Mouse (Mus musculus): ENCODE data around the gene Ctdnep1.
"Not testable (repeated sequence)": the region's sequence is repeated elsewhere in the genome, so short reads cannot be mapped to it uniquely, and the experiment has no call there.

The Ctdnep1 gene

DNA sequence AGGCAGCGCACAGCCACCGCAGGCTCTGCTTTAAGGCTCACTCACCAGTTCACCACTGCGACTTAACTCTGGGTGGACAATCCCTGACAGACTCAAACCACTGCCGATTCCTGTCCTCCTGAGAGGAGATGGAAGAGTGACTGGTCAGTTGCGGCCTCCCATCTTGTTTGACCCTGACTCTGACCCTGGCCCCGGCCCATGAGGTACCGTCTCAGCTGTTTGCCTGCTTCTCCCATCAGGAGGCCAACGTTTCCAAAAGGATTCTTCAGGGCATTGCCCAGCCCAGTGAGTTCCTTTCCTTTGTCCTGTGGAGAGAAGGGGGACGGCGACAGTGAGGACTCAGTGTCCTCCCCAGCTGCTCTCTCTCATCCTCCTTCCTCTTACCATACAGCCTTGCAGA, 30.0 kb downstream of the Ctdnep1 start:
- no peak for DNase-seq (ENCODE audit: low read depth, low spot score)

DNA sequence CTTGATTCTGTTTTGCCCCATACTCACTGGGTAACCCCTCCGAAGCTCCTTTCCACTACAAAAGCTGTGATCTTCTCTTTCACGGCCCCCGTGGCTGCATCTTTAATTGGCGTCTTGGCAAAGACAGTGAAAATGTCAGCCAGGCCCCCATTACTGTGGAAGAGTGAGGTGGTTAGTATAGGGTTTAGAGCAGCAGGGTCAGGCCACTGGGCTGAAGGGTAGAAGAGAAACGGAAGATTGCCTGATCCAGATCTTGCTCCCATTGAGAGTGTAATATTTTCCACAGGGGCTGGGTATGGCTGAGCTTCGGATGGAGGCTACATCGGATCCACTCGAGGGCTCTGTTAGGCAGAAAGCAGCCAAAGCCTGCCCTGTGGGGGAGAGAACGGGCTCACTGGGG, 32.0 kb downstream of the Ctdnep1 start:
- no peak for DNase-seq (ENCODE audit: low read depth, low spot score)

DNA sequence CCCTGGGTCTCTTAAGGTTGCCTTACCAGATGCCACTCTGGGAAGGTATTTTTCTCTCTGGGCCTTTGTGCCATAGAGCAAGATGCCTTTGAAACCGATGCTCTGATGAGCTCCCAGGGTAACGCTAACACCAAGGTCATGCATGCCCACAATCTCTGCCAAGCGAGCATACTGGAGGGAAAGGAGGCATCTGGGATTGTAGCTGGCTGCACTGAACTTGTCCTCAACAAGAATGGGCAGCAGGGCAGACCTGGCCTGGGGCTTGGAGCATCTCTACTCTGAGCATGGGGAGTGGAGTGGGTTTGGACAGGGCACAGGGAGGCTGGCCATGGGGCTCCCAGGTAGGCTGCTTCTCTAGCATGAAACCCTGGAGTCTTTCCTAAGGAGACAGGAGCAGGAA, 32.5 kb downstream of the Ctdnep1 start:
- DNase-seq (ENCODE audit: low read depth, low spot score): no peak

DNA sequence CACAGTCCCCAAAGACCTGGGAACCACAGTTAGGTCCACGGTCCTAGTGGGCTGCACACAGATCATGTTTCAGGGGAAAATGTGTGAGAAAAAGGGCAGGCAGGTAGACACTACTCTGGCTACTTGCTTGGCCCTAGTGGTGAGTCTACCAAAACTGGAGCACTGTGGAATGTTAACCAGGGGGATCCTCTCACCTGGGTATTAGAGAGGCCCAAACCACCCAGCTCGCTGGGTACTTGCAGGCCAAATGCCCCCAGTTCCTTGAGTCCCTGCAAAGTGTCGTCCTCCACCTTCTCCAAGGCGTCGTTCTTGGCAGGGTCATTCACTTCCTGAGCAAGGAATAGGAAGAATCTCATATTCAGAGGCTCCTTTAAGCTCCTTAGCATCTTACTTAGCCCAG, 33.1 kb downstream of the Ctdnep1 start:
- DNase-seq (ENCODE audit: low read depth, low spot score): no peak

DNA sequence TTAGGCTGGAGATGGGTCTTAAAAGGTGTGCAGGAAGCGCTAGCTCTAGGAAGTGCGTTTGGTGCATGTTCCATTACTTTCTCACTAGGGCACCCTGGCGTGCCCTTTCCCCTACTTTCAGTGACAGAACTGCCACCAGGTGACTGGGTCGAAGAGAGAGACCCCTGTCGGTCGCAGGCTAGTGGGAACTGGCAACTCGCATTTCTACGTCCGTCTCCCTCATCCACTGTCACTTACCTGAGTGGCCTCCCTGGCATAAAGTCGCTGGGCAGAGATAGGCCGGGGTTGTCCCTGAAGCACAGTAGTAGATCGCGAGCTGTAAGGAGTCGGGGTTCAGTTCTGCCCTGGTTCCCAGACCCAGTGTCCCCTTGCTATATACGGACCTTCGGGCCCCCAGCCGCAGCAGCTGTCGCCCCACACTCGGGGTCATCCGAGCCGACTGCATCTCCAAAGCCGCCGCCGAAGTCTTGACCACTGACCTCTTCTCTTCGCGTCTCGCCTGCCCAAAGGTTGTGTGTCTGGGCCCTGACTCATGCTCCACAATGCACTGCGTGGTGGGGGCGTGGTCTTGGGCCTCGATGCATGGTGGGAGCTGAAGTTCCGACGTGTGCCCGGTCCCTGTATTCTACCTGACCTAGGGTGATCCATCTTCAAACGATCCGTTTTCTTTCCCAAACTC, 34.1 kb downstream of the Ctdnep1 start, which contains the start of gene Acadvl:
TSS of gene Acadvl (minus strand) at position 532 of the 679 bp plus-strand sequence.
- DNase-seq (ENCODE audit: low read depth, low spot score): no peak

DNA sequence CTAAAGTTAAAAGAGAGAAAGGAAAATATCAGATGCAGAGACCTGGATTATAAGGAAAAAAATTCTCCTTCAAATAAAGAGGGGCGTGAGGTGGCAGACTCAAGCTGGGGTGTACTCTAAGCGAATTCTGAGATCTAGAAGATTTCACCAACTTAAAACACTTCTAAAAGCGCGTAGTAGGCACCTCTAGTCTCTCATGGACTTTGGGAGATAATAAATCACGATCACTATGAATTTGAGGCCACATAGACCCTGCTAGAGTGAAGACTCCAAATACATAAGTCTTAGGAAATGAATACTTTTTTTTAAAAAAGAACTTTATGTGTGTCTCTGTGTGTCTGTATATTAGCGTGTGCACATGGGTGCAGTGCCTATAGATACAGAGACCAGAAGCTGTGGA, 34.7 kb downstream of the Ctdnep1 start:
- DNase-seq (ENCODE audit: low read depth, low spot score): no peak

DNA sequence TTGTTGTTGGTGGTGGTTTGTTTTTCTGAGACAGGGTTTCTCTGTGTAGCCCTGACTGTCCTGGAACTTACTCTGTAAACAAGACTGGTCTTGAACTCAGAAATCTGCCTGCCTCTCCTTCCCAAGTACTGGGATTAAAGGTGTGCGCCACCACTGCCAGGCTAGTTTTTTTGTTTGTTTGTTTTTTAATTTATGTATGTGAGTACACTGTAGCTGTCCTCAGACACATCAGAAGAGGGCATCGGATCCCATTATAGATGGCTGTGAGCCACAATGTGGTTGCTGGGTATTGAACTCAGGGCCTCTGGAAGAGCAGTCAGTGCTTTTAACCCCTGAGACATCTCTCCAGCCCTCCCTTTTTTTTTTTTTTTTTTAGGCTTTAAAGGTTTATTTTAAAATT, 35.2 kb downstream of the Ctdnep1 start:
- not testable (repeated sequence) for DNase-seq (ENCODE audit: low read depth, low spot score)

DNA sequence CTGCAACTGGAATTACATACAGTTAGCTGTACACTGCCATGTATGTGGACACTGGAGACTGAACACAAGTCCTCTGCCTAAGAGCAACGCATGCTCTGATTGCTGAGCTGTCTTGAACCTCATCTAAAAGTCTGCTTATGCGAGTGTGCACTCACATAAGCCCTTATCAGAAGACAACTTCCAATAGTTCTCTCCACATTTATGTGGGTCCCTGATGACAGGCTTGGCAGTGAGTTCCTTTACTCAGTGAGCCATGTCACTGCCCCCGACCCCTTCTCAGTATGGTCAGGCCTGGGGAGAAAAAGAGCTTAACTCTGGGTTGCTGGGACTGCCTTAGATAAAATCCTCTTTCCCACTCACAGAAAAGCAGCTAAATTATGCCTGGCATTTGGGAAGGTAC, 35.7 kb downstream of the Ctdnep1 start, which contains the start of gene Dlg4:
TSS of gene Dlg4 (plus strand) at position 274 of the 400 bp plus-strand sequence.
- no peak for DNase-seq (ENCODE audit: low read depth, low spot score)

DNA sequence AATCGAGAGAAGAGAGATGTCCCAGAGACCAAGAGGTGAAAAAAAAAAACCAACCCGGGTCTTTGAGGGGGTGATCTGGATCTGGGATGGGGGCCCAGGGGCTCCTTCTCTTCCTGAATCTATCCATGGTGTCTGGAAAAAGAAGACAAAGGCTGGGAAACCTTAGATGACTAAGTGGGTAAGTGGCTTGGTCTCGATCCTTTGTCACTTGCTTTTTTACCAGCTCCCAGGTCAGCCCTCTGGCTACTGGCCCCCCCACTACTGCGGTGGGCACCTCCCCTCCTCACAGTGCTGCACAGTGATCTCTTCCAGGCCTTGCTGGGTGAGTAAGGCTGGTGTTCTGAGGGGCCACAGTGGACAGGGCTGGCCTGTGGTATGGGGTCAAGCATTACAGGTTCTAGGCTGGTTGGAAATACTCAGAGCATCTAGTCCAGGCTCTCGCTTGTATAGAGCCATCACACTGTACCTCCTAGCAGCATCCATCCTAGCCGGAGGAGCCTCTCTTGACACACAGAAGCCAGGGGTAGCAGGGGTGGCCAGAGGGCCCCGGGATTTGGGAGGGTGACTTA, 36.3 kb downstream of the Ctdnep1 start:
- no peak for DNase-seq (ENCODE audit: low read depth, low spot score)

DNA sequence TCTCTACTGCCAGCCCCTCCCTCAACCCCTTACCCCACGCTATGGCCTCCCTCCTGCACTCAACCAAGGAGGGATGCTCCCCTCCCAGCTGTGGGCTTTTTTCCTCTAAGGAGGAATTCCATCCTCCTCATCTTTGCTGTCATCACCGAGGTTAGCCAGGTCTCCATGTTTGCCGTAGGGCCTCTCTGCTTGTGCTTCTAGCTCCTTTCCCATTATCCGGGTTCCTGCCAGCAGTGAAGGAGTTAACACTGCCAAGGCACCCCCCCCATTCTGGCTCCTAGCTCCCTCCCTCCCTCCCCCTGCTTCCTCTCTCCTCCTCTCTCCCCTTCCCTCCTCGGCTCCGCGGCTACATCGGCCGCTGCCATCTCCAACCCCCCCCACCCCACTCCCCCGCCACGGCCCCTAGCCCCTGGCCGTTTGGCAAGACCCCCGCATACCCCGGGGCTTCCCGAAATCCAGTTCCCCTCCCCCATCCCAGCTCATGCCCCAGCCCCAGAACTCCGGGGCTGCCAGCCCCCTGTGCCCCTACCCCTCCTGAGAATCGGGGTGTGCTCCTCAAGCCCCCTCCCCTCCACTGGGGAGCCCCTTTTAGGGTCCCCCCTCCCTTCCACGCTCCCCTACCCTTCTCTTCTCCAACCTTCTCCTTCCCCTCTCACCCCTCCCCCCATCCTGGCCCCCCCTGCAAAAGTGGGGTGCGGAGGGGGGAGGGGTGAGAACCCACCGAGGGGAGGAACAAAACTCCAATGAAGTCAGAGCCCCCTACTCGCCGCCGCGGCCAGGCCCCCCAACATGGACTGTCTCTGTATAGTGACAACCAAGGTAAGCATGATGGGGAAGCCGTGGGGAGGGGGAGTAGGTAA, 37.4 kb downstream of the Ctdnep1 start:
- peak; percentile 78 for DNase-seq (ENCODE audit: low read depth, low spot score)

DNA sequence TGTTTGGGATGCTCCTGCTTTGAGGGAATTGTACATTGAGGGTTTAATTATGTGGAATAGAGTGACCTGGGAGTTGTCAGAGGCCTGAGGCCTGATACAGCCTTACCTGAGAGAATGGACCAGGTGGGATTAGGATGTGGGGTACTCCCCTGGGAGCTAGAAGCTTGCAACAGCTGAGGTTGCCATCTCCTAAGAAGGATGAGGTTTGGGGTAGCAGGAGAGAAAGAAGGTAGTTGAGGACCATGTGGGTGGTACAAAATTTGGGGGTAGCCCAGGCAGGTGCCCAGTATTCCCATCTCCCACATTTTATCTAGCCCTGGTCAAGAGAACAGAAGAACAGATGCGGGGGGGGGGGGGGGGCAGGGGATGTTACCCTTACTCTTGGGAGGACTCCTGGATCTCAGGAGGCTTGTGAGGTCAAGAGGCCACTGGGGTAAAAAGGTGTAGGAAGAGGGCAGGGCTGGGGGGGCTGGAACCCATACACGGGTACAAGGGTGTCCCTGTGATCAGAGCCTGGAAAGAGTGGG, 38.6 kb downstream of the Ctdnep1 start:
- DNase-seq (ENCODE audit: low read depth, low spot score): no peak

DNA sequence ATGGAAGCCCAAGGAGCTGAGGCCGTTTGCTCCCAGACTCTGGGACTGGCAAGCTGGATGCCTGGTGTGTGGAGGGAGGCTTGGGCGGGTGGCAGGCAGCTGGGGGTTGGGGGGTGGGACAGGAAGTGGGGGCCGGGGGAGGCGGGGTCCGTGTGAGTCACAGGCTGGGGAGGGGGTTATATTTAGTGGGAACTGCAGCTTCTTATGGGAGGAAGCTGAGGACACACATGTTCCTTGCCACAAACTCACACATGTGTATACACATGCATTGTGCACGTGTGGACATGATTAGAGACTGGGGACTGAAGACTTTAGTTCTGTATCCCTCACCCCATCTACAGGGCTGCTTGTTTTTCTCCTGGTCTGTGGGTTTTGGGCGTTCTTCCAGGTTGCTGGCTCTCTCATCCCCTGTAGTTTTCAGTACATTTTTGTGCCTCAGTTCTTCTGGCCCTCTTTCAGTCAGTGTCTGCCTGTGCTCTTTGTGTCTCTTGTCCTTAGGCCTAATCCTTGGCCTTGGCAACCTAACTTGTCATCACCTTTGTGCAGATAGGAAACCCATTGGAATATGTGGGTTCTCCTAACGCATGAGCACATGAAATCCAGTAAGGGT, 39.2 kb downstream of the Ctdnep1 start:
- no peak for DNase-seq (ENCODE audit: low read depth, low spot score)

DNA sequence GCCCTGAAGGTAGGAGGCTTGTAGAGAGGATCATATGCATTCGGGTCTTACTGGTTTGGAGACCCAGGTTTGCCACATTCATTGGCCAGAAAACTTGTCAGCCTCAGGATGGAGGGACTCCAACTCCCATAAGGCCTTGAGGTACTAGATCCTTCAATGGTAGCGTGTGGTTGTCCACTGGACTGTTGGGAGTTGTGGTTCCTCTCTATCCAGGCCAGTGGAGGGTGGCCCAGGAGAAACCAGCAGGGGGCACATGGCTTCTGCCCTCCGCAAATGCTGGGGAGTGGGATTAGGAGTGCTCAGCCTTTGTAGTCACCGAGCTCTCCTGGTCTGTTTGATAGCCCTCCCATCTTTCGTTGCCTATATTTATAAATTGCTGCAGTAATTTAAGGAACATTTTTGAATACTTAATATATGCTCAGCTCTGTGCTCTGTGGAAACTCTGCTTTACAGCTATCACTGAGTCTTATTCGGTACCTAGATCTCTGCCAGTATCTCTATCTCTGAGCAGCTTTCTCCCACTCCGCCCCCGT, 39.8 kb downstream of the Ctdnep1 start:
- peak; percentile 82 for DNase-seq (ENCODE audit: low read depth, low spot score)

DNA sequence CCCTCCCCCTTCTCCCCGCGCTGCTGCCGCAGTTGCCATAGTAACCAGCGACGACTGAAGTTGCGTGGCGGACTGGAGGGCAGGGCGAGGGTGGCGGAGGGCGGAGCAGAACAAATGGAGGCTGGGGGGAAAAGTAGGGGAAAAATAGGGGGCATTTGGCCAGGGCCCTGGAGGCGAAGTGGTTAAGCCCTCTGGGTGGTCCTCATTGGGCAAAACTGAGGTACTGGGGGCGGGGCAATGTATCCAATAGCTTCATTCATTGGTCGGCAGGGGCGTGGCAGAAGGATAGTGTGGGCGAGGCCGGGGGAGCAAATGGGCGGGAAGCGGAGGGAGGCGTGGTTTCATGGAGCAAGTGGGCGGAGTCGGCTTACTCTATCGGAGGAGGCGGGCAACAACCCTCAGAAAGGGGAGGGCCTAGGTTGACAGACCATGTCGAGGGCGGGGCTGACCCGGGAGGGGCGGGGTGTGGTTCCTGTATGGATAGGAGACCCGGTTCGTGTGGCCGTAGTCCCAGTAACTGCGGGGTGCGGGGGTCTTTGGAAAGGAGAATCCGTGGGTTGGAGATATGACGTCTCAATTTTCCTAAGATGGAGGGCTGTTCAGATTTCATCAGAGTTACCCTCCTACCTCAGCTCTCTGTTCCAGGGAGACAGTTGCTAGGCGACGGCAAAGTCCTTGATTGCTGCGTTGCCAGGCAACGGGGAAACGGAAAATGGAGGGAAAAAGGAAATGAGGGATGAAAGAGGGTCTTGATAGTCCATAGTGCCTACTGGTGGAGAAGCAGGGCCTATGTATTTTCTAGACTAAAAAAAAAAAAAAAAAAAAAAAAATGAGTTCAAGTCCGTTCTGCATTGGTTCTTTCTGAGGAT, 40.5 kb downstream of the Ctdnep1 start:
- peak; percentile 98 for DNase-seq (ENCODE audit: low read depth, low spot score)

DNA sequence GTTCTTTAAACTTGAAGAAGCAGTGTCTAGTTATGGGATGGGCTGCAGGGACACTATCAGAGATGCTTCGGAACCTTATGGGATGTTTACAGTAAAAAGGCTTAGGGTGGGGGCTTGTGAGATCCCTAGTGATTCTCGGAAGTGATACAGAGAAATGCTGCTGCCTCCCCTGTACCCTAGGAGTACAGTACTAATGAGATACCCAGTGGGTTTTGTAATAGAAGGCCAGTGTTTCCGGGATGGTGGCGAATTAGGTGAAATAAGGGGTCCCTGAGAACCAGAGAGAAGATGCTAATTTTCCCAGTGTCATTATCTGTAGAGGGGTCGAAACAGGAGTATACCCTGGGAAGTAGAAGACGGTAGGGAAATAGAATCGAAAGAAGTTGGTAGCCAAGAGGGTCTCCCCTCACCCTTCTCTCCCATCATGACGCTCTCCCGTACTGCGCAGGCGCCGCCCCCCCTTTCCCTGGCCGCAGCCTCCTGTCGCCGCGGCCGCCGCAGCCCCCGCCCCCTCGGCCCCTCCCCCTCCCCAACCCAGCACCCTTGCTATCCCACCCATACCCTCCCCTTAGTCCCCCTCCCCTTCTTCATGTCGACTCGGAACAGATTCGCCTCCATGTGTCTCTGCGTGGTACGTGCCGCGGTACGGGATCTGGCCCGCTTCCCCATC, 42.7 kb downstream of the Ctdnep1 start:
- DNase-seq (ENCODE audit: low read depth, low spot score): no peak

DNA sequence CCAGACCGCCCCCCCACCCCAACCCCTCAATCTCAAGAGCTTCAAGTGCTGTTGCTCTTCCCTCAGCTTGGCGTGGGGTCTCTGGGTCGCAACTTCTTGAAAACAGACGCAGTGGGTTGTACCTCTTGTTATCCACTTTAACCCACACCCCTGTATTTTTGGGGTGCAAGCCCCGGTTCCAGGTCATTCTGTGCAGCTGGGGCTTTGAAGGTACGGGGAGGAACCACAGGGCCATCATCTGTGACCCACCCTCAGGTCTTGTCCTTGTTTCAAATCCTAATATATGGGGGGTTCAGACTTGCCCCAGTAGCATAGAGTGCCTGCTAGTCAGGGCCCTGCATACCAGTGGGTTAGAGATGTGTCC, 43.2 kb downstream of the Ctdnep1 start:
- DNase-seq (ENCODE audit: low read depth, low spot score): no peak

DNA sequence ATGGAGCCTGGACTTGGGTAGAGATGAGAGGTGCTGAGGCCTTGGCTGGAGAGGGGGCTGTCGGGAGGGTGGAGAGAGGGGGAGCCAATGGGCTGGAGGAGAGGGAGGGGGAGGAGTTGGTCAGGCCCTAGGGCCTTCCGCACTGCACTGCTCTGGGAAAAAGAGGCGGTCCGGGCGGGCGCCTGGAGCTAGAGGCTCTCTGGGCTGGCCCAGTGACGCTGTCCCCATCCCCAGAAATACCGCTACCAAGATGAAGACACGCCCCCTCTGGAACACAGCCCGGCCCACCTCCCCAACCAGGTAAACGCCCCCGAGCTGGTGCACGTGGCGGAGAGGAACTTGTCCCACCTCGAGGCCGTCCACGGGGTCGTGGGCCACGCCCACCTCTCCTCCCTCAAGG, 45.7 kb downstream of the Ctdnep1 start:
- no peak for DNase-seq (ENCODE audit: low read depth, low spot score)

DNA sequence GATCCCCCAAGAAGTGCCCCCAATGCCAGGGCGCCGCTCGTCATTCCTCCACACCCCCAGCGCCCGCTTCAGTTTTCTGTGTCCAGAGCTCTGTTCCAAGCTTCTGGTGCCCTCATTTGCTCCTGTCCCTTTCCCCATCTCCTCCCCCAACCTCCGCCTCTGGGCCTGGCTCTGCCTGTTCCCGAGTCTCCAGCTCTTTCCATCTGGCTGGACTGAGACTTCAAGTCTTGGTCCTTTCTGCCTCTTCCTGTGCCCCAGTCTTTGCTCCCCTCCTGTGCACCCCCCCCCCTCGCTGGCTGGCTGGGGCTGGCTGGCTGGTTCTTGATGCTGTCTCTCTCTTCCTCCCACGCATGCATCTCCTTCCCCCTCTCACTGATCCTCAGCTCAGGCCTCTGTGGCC, 46.4 kb downstream of the Ctdnep1 start:
- DNase-seq (ENCODE audit: low read depth, low spot score): no peak

DNA sequence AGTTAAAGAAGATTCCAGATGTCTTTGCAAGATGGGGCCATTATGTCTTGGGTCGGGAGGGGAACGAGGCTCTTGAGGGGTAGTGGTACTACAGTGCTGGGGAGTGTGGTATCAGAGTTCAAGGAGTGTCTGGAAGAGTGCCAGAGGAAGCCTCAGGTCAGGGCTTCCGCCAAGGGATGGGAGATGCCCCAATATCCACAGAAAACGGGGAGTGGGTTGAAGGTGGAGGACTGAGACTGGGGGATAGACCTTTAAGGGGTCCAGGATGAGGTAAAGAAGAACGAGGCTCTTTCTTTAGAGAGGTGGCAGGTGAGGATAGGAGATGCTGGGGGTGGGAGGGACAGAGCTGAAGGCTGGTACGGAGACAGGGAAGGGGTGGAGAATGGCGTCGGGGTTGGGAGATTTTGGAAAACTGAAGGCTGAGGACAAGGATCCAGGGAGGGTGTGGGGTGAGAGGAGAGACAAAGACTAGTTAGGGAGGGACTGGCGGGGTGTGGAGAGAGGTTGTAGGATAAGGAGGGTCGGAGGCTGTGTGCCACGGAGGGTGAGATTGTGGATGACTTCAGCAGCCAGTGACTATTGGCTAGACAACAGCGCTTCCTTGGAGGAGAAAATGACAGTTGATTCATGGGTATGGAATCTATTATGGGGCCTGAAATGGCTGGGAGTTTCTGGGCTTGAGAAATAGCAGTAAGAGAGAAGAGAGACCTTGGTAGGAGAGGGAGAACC, 47.6 kb downstream of the Ctdnep1 start:
- DNase-seq (ENCODE audit: low read depth, low spot score): no peak

Measured in brain, embryonic 18.5 days (tissue).